Mouse (Mus musculus) erythroblast, embryonic 14.5 days (primary cell): ENCODE measurements at regions not wholly inside any gene's neighbourhood (a gene's known extent, or its start where the extent isn't known, plus 50 kb on each side); places are given as distances from the start of the nearest gene placed in this dataset.

Experiments used
- H3K27me3 ChIP-seq: 2 replicates; pipeline ENCODE4 v1.6.1; 2012; ENCODE audit warnings: inconsistent platforms; ENCODE audit not compliant: control insufficient read depth
- H3K36me3 ChIP-seq: 2 replicates; pipeline ENCODE4 v1.6.1; 2012; ENCODE audit warnings: mild to moderate bottlenecking, inconsistent platforms; ENCODE audit not compliant: control insufficient read depth
- H3K4me1 ChIP-seq: 2 replicates; pipeline ENCODE4 v1.6.1; 2012; ENCODE audit warnings: inconsistent platforms; ENCODE audit not compliant: control insufficient read depth
- H3K4me3 ChIP-seq: replicated peaks from 2 replicates; pipeline ENCODE3; 2012; ENCODE audit warnings: moderate library complexity, mild to moderate bottlenecking, inconsistent platforms
- H3K9me3 ChIP-seq: 2 replicates; pipeline ENCODE4 v1.6.1; 2012; ENCODE audit warnings: low read length, inconsistent platforms, mixed read lengths; ENCODE audit not compliant: control insufficient read depth
- GATA1 ChIP-seq: IDR thresholded peaks from 2 replicates; pipeline ENCODE4 v1.6.1; 2012; ENCODE audit warnings: low read length, inconsistent platforms, mixed read lengths
- TAL1 ChIP-seq: IDR thresholded peaks from 3 replicates; pipeline ENCODE4 v1.6.1; 2012; ENCODE audit warnings: low read length, inconsistent platforms, mixed read lengths

GRCm38 (mm10) chr12:79890887-79891286 is 221.9 kb downstream of the Zfp36l1 start:
- no peaks in the 10 kb centered on the region for H3K4me1 ChIP-seq
- H3K4me3 ChIP-seq: no peak overlapping the region
- no peaks in the 10 kb centered on the region for H3K36me3 ChIP-seq
- TF ChIP-seq TAL1 (no peak), GATA1 (no peak)
- no peaks in the 10 kb centered on the region for H3K9me3 ChIP-seq
- H3K27me3 ChIP-seq: no peaks in the 10 kb centered on the region

- Histone ChIP-seq H3K27me3 (no peaks in the 10 kb centered on the region), H3K4me3 (no peak overlapping the region), H3K36me3 (no peaks in the 10 kb centered on the region), H3K9me3 (no peaks in the 10 kb centered on the region), H3K4me1 (no peaks in the 10 kb centered on the region)
- TF ChIP-seq TAL1 (no peak), GATA1 (no peak)
These were observed 222.5 kb downstream of the Zfp36l1 start for GRCm38 (mm10) chr12:79890291-79890690.

GRCm38 (mm10) chr12:79888812-79889211 is 224.0 kb downstream of the Zfp36l1 start:
- no peak for TF ChIP-seq TAL1
- TF ChIP-seq GATA1: no peak
- Histone ChIP-seq H3K4me3 (no peak overlapping the region), H3K9me3 (no peaks in the 10 kb centered on the region), H3K27me3 (no peaks in the 10 kb centered on the region), H3K4me1 (no peaks in the 10 kb centered on the region), H3K36me3 (no peaks in the 10 kb centered on the region)

- Histone ChIP-seq H3K4me1 (no peaks in the 10 kb centered on the region), H3K36me3 (no peaks in the 10 kb centered on the region), H3K27me3 (no peaks in the 10 kb centered on the region), H3K9me3 (no peaks in the 10 kb centered on the region), H3K4me3 (no peak overlapping the region)
- no peak for TF ChIP-seq TAL1
- TF ChIP-seq GATA1: no peak
These were observed 224.7 kb downstream of the Zfp36l1 start for GRCm38 (mm10) chr12:79888086-79888485.

GRCm38 (mm10) chr12:79887225-79887886 is 225.5 kb downstream of the Zfp36l1 start:
- H3K4me3 ChIP-seq: no peak overlapping the region
- H3K9me3 ChIP-seq: no peaks in the 10 kb centered on the region

GRCm38 (mm10) chr12:79886494-79886893 is 226.3 kb downstream of the Zfp36l1 start:
- no peaks in the 10 kb centered on the region for H3K27me3 ChIP-seq
- TF ChIP-seq GATA1: no peak
- no peak for TF ChIP-seq TAL1
- H3K36me3 ChIP-seq: no peaks in the 10 kb centered on the region
- no peaks in the 10 kb centered on the region for H3K9me3 ChIP-seq
- no peaks in the 10 kb centered on the region for H3K4me1 ChIP-seq
- no peak overlapping the region for H3K4me3 ChIP-seq

More at GRCm38 (mm10) chr12:79887225-79887886, 225.5 kb downstream of the Zfp36l1 start:
- TF ChIP-seq GATA1 (no peak), TAL1 (no peak)
- Histone ChIP-seq H3K4me1 (no peaks in the 10 kb centered on the region), H3K27me3 (no peaks in the 10 kb centered on the region), H3K36me3 (no peaks in the 10 kb centered on the region)

GRCm38 (mm10) chr12:79885286-79885685 is 227.5 kb downstream of the Zfp36l1 start:
- Histone ChIP-seq H3K36me3 (no peaks in the 10 kb centered on the region), H3K27me3 (no peaks in the 10 kb centered on the region), H3K4me1 (no peaks in the 10 kb centered on the region), H3K4me3 (no peak overlapping the region), H3K9me3 (no peaks in the 10 kb centered on the region)
- TF ChIP-seq GATA1 (no peak), TAL1 (no peak)

- no peaks in the 10 kb centered on the region for H3K27me3 ChIP-seq
- H3K36me3 ChIP-seq: no peaks in the 10 kb centered on the region
- no peak overlapping the region for H3K4me3 ChIP-seq
- H3K9me3 ChIP-seq: no peaks in the 10 kb centered on the region
- no peaks in the 10 kb centered on the region for H3K4me1 ChIP-seq
- TF ChIP-seq GATA1: no peak
- TF ChIP-seq TAL1: no peak
These were observed 229.2 kb downstream of the Zfp36l1 start for GRCm38 (mm10) chr12:79883651-79884050.

- Histone ChIP-seq H3K36me3 (no peaks in the 10 kb centered on the region), H3K4me1 (no peaks in the 10 kb centered on the region), H3K9me3 (no peaks in the 10 kb centered on the region), H3K27me3 (no peaks in the 10 kb centered on the region), H3K4me3 (no peak overlapping the region)
- TF ChIP-seq GATA1 (no peak), TAL1 (no peak)
These were observed 232.0 kb downstream of the Zfp36l1 start for GRCm38 (mm10) chr12:79880751-79881261.
